Mouse (Mus musculus): Measurements from ENCODE around the gene Slc9a8. TPM values are rescaled to one million over a fixed set of nuclear protein-coding genes. Genes with fewer than 3 reads are reported as not detected.

The Slc9a8 gene
- polyA plus RNA-seq, 1 experiment from 2014 or later, result 27.5 TPM

GRCm38 (mm10) chr2:167447207-167447606 lies 25.7 kb downstream of the Slc9a8 start:
- Histone ChIP-seq H3K4me3 (ENCODE audit: low read depth, low read length) (no peak overlapping the region), H3K9ac (replicated peaks; ENCODE audit: low read depth, low read length) (no peak overlapping the region), H3K9me3 (ENCODE audit: control insufficient read depth, low read depth, low read length) (no peaks in the 10 kb centered on the region), H3K27ac (ENCODE audit: low read length) (no peak overlapping the region), H3K36me3 (ENCODE audit: control insufficient read depth, insufficient read depth, low read length) (peaks cover 46% of the 10 kb centered on the region), H3K27me3 (ENCODE audit: control insufficient read depth, insufficient read depth, low read length) (no peaks in the 10 kb centered on the region), H3K4me2 (replicated peaks; ENCODE audit: low read depth, low read length) (no peak overlapping the region), H3K4me1 (ENCODE audit: control insufficient read depth, insufficient read depth, low read length) (no peaks in the 10 kb centered on the region)
- ATAC-seq (ENCODE audit: insufficient number of reproducible peaks, insufficient read depth, low FRiP score, low read depth), result no peak
- 97% methylated on average over 7 of the region's 7 CpGs for WGBS

- no peaks in the 10 kb centered on the region for H3K9me3 ChIP-seq (ENCODE audit: control insufficient read depth, low read depth, low read length)
- no peak overlapping the region for H3K9ac ChIP-seq (replicated peaks; ENCODE audit: low read depth, low read length)
- H3K4me2 ChIP-seq (replicated peaks; ENCODE audit: low read depth, low read length), result no peak overlapping the region
- no peaks in the 10 kb centered on the region for H3K27me3 ChIP-seq (ENCODE audit: control insufficient read depth, insufficient read depth, low read length)
- ATAC-seq (ENCODE audit: insufficient number of reproducible peaks, insufficient read depth, low FRiP score, low read depth), result no peak
- no peak overlapping the region for H3K4me3 ChIP-seq (ENCODE audit: low read depth, low read length)
- H3K36me3 ChIP-seq (ENCODE audit: control insufficient read depth, insufficient read depth, low read length), result peaks cover 42% of the 10 kb centered on the region
- 93% methylated on average over 8 of the region's 8 CpGs for WGBS
- no peak overlapping the region for H3K27ac ChIP-seq (ENCODE audit: low read length)
- no peaks in the 10 kb centered on the region for H3K4me1 ChIP-seq (ENCODE audit: control insufficient read depth, insufficient read depth, low read length)
Measured at GRCm38 (mm10) chr2:167447629-167448028, 26.1 kb downstream of the Slc9a8 start.

- H3K4me3 ChIP-seq (ENCODE audit: low read depth, low read length), result no peak overlapping the region
- no peak for ATAC-seq (ENCODE audit: insufficient number of reproducible peaks, insufficient read depth, low FRiP score, low read depth)
- H3K4me2 ChIP-seq (replicated peaks; ENCODE audit: low read depth, low read length), result no peak overlapping the region
- no peaks in the 10 kb centered on the region for H3K9me3 ChIP-seq (ENCODE audit: control insufficient read depth, low read depth, low read length)
- WGBS, result 89% methylated on average over 21 of the region's 21 CpGs
- H3K27ac ChIP-seq (ENCODE audit: low read length), result no peak overlapping the region
- H3K36me3 ChIP-seq (ENCODE audit: control insufficient read depth, insufficient read depth, low read length), result peaks cover 27% of the 10 kb centered on the region
- H3K27me3 ChIP-seq (ENCODE audit: control insufficient read depth, insufficient read depth, low read length), result no peaks in the 10 kb centered on the region
- H3K9ac ChIP-seq (replicated peaks; ENCODE audit: low read depth, low read length), result no peak overlapping the region
- H3K4me1 ChIP-seq (ENCODE audit: control insufficient read depth, insufficient read depth, low read length), result no peaks in the 10 kb centered on the region
Measured at GRCm38 (mm10) chr2:167449331-167450275, 28.1 kb downstream of the Slc9a8 start.

DNA sequence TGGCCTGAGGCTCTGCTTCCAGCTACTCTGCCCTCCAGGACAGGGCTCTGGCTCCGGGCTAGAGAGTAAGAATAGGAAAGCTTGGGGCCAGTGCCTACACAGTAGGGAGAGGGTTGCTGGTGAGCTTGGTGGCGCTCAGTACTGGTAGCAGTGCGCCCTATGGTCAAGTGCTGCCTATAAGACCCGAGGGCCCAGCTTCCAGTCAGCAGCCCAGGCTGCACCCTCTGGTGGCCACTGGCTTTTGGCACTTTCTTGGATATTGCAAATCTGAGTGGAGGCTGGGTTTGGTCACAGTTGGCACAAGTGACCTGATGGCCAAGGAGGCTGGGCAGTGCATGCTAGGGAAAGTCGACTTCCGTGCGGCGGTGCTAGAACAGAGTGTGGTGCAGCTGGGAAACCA lies 29.1 kb downstream of the Slc9a8 start:
- Histone ChIP-seq H3K4me1 (ENCODE audit: control insufficient read depth, insufficient read depth, low read length) (no peaks in the 10 kb centered on the region), H3K9ac (replicated peaks; ENCODE audit: low read depth, low read length) (no peak overlapping the region), H3K4me2 (replicated peaks; ENCODE audit: low read depth, low read length) (no peak overlapping the region), H3K4me3 (ENCODE audit: low read depth, low read length) (no peak overlapping the region), H3K36me3 (ENCODE audit: control insufficient read depth, insufficient read depth, low read length) (peaks cover 30% of the 10 kb centered on the region), H3K27me3 (ENCODE audit: control insufficient read depth, insufficient read depth, low read length) (no peaks in the 10 kb centered on the region), H3K9me3 (ENCODE audit: control insufficient read depth, low read depth, low read length) (no peaks in the 10 kb centered on the region), H3K27ac (ENCODE audit: low read length) (no peak overlapping the region)
- 89% methylated on average over 8 of the region's 8 CpGs for WGBS
- no peak for ATAC-seq (ENCODE audit: insufficient number of reproducible peaks, insufficient read depth, low FRiP score, low read depth)

DNA sequence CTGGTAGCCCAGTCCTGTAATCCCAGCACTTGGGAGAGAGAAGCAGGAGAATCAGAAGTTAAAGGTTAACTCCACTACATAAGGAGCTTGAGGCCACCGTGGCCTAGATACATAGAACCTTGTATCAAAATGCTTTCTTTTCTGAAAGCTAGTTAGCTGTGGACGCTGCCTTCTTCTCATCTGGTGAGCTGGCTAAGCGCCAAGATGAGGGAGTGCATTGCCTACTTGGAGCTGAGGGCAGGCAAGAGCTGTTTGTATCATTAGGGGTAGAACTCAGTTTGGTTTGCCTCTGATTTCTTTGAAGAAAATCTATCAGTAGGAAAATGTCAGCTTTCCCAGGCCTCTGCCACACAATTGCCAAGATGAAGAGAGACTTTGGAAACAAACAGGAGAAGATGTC lies 32.3 kb downstream of the Slc9a8 start:
- Histone ChIP-seq H3K27ac (ENCODE audit: low read length) (no peak overlapping the region), H3K4me2 (replicated peaks; ENCODE audit: low read depth, low read length) (no peak overlapping the region), H3K9ac (replicated peaks; ENCODE audit: low read depth, low read length) (no peak overlapping the region), H3K9me3 (ENCODE audit: control insufficient read depth, low read depth, low read length) (no peaks in the 10 kb centered on the region), H3K36me3 (ENCODE audit: control insufficient read depth, insufficient read depth, low read length) (peaks cover 46% of the 10 kb centered on the region), H3K27me3 (ENCODE audit: control insufficient read depth, insufficient read depth, low read length) (no peaks in the 10 kb centered on the region), H3K4me3 (ENCODE audit: low read depth, low read length) (no peak overlapping the region), H3K4me1 (ENCODE audit: control insufficient read depth, insufficient read depth, low read length) (no peaks in the 10 kb centered on the region)
- 67% methylated on average over 3 of the region's 3 CpGs for WGBS
- ATAC-seq (ENCODE audit: insufficient number of reproducible peaks, insufficient read depth, low FRiP score, low read depth), result no peak

- H3K4me2 ChIP-seq (replicated peaks; ENCODE audit: low read depth, low read length), result no peak overlapping the region
- WGBS, result 90% methylated on average over 5 of the region's 5 CpGs
- H3K4me1 ChIP-seq (ENCODE audit: control insufficient read depth, insufficient read depth, low read length), result no peaks in the 10 kb centered on the region
- ATAC-seq (ENCODE audit: insufficient number of reproducible peaks, insufficient read depth, low FRiP score, low read depth), result no peak
- no peaks in the 10 kb centered on the region for H3K9me3 ChIP-seq (ENCODE audit: control insufficient read depth, low read depth, low read length)
- H3K4me3 ChIP-seq (ENCODE audit: low read depth, low read length), result no peak overlapping the region
- H3K36me3 ChIP-seq (ENCODE audit: control insufficient read depth, insufficient read depth, low read length), result peaks cover 27% of the 10 kb centered on the region
- H3K27ac ChIP-seq (ENCODE audit: low read length), result no peak overlapping the region
- no peak overlapping the region for H3K9ac ChIP-seq (replicated peaks; ENCODE audit: low read depth, low read length)
- H3K27me3 ChIP-seq (ENCODE audit: control insufficient read depth, insufficient read depth, low read length), result no peaks in the 10 kb centered on the region
Measured at GRCm38 (mm10) chr2:167456361-167457020, 35.0 kb downstream of the Slc9a8 start.

GRCm38 (mm10) chr2:167457213-167457612 lies 35.7 kb downstream of the Slc9a8 start:
- 94% methylated on average over 9 of the region's 9 CpGs for WGBS
- H3K36me3 ChIP-seq (ENCODE audit: control insufficient read depth, insufficient read depth, low read length), result peaks cover 24% of the 10 kb centered on the region

DNA sequence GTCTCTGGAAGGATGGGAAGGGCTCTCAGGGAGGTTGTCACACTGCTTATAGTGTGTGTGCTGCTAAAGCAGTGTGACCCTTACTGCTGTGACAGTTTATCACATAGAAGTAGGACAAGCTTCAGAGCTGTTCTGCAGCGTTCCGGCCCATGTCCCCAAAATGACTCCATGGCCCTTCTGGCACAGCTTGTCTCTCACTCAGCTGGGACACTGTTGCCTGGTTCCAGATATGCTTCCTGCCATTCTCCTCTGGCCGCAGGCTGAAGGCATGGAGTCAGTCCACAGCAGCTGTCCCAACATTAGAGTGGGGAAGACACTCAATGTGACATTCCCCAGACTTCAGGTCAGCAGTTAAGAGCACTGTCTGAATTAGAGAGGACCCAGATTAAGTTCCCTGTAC lies 37.0 kb downstream of the Slc9a8 start:
- no peak overlapping the region for H3K4me2 ChIP-seq (replicated peaks; ENCODE audit: low read depth, low read length)
- H3K36me3 ChIP-seq (ENCODE audit: control insufficient read depth, insufficient read depth, low read length), result peaks cover 24% of the 10 kb centered on the region
- H3K9me3 ChIP-seq (ENCODE audit: control insufficient read depth, low read depth, low read length), result no peaks in the 10 kb centered on the region
- no peak overlapping the region for H3K4me3 ChIP-seq (ENCODE audit: low read depth, low read length)
- WGBS, result 92% methylated on average over 3 of the region's 3 CpGs
- no peaks in the 10 kb centered on the region for H3K4me1 ChIP-seq (ENCODE audit: control insufficient read depth, insufficient read depth, low read length)
- no peaks in the 10 kb centered on the region for H3K27me3 ChIP-seq (ENCODE audit: control insufficient read depth, insufficient read depth, low read length)
- no peak overlapping the region for H3K27ac ChIP-seq (ENCODE audit: low read length)
- no peak overlapping the region for H3K9ac ChIP-seq (replicated peaks; ENCODE audit: low read depth, low read length)
- no peak for ATAC-seq (ENCODE audit: insufficient number of reproducible peaks, insufficient read depth, low FRiP score, low read depth)

More at GRCm38 (mm10) chr2:167457213-167457612, 35.7 kb downstream of the Slc9a8 start:
- Histone ChIP-seq H3K27me3 (ENCODE audit: control insufficient read depth, insufficient read depth, low read length) (no peaks in the 10 kb centered on the region), H3K9me3 (ENCODE audit: control insufficient read depth, low read depth, low read length) (no peaks in the 10 kb centered on the region), H3K9ac (replicated peaks; ENCODE audit: low read depth, low read length) (no peak overlapping the region), H3K4me1 (ENCODE audit: control insufficient read depth, insufficient read depth, low read length) (no peaks in the 10 kb centered on the region), H3K4me2 (replicated peaks; ENCODE audit: low read depth, low read length) (no peak overlapping the region), H3K27ac (ENCODE audit: low read length) (no peak overlapping the region), H3K4me3 (ENCODE audit: low read depth, low read length) (no peak overlapping the region)
- ATAC-seq (ENCODE audit: insufficient number of reproducible peaks, insufficient read depth, low FRiP score, low read depth), result no peak
